Mouse (Mus musculus) brain, embryonic 14.5 days (tissue): ENCODE measurements around the gene Mroh7. TPM values are rescaled to one million over a fixed set of nuclear protein-coding genes. Genes with fewer than 3 reads are reported as not detected.
A peak's percentile ranks its signal among the peaks of the same experiment; 100 is the strongest.

Source experiments
- DNase-seq: peaks from one replicate; pipeline ENCODE4 v3.0.0-alpha.2; 2011; ENCODE audit warnings: low read depth
- CTCF ChIP-seq: fragments of 200-500 bp; IDR thresholded peaks from 2 replicates; pipeline ENCODE4 v1.5.1; 2012; ENCODE audit warnings: inconsistent platforms, mild to moderate bottlenecking, moderate library complexity, borderline replicate concordance; ENCODE audit not compliant: insufficient read depth, insufficient read length; ENCODE audit errors: extremely low read depth
- POLR2A ChIP-seq: fragments of 200-500 bp; IDR thresholded peaks from 2 replicates; pipeline ENCODE4 v1.6.1; 2012; ENCODE audit warnings: mild to moderate bottlenecking, inconsistent platforms, borderline replicate concordance; ENCODE audit not compliant: poor library complexity, insufficient read depth, insufficient read length, severe bottlenecking; ENCODE audit errors: extremely low read depth
- polyA plus RNA-seq: library from polyadenylated mRNA; depleted of rRNA; stranded (reverse); fragments of >200 nt; gene quantifications from 2 replicates; pipeline ENCODE4 v1.2.3, GENCODE M21; 2012

Mroh7 gene
- polyA plus RNA-seq, 1 experiment, result 1.8 TPM

GRCm38 (mm10) chr4:106713622-106714021 lies 17.1 kb downstream of the Mroh7 start:
- no peak for DNase-seq
- no peak for TF ChIP-seq POLR2A
- TF ChIP-seq CTCF, result no peak

DNA sequence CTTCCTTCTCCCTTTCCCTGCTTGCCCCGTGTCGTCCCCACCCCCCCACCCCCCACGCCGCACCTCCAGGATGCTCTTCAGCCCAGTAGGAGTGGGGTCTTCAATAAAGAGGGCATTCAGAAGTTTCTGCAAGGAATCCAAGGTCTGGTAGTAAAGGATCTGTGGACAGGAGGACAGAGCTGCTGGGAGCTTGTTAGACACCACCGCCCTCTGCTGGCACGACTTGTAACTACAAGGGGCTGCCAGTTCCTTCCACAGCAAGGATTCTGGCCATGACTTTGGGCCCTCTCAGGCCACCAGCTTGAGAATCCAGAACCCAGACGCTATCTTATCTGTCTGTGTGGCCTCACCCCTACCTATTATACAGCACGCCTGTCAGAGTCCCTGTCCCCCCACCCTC lies 22.3 kb downstream of the Mroh7 start:
- DNase-seq, result peak; percentile 84
- TF ChIP-seq CTCF, result peak; percentile 99
- TF ChIP-seq POLR2A, result no peak

GRCm38 (mm10) chr4:106707957-106708356 lies 22.8 kb downstream of the Mroh7 start:
- no peak for DNase-seq

GRCm38 (mm10) chr4:106705096-106705665 lies 25.5 kb downstream of the Mroh7 start:
- peak; percentile 65 for DNase-seq
- TF ChIP-seq POLR2A (no peak), CTCF (no peak)

More at GRCm38 (mm10) chr4:106707957-106708356, 22.8 kb downstream of the Mroh7 start:
- no peak for TF ChIP-seq CTCF
- no peak for TF ChIP-seq POLR2A

DNA sequence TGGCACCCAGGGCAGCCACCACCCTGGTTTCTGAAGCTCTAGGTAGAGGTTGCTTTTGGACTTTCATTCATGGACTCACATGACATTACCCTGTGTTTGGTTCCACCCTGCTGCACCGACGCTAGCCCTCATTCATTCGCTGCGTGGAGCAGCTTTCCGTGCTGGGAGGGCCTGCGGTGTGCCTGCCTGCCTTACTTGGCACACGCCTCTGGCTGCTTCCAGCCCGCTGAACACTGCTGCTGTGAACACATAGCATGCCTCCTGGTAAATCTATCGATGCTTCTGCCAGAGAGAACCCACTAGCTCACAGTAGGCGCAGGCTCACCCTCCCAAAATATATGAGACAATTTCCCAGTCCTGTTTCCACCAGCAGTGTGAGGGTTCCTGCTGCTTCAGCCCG lies 26.3 kb downstream of the Mroh7 start:
- DNase-seq, result peak; percentile 81

GRCm38 (mm10) chr4:106703956-106704355 lies 26.8 kb downstream of the Mroh7 start:
- TF ChIP-seq CTCF, result no peak
- no peak for TF ChIP-seq POLR2A
- DNase-seq, result peak; percentile 22

More for the DNA sequence above, 26.3 kb downstream of the Mroh7 start:
- TF ChIP-seq CTCF, result no peak
- no peak for TF ChIP-seq POLR2A

- DNase-seq, result peak; percentile 78
- TF ChIP-seq POLR2A (no peak), CTCF (no peak)
Observed at GRCm38 (mm10) chr4:106700798-106701197, 29.9 kb downstream of the Mroh7 start.

DNA sequence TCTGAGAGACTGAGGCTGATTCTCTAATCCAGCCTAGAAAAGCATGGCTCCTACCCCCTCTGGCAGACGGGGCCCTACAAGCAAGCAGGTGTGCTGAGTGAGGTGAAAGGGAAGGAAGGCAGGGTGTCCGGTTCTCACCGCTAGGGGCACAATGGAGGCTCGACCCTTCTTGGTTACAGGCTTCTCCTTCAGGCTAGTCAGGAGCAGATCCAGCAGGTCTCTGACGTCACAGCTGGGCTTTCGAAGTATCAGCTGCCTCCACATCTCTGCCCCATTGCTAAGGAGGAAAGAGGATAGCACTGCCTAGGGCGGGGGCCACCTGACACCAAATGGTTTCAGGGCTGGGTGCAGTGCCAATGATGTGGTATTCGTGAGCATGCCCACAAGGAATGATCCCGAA lies 30.7 kb downstream of the Mroh7 start:
- peak; percentile 57 for DNase-seq
- TF ChIP-seq POLR2A (no peak), CTCF (peak; percentile 74)

DNA sequence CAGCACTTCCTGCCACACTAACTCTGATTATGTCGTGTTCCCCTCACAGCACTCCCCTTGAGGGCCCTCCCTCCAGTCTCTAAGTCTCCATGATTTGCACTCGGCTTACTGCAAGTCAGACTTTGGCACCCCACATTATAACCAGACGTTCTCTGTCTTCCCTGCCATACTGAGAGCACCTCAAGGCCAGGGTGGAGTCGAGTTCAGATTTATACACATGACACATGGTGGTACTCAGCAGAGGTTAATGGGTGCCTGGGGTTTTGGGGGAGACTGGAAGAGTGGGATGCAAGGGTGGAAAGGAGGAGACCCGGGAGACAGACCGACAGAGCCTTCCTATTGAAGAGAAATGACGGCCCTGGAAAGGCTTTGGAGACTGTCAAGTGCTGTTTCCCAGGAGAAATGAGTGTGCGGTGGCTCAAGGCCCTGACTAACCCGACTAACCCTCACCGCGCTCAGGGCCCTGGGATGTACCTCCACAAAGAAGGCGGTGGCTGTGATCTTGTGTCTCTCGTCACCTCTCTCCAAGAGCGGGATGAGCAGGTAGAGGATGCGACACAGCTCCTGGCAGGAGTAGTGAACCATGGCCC lies 36.8 kb downstream of the Mroh7 start:
- TF ChIP-seq CTCF (no peak), POLR2A (no peak)
- no peak for DNase-seq

DNA sequence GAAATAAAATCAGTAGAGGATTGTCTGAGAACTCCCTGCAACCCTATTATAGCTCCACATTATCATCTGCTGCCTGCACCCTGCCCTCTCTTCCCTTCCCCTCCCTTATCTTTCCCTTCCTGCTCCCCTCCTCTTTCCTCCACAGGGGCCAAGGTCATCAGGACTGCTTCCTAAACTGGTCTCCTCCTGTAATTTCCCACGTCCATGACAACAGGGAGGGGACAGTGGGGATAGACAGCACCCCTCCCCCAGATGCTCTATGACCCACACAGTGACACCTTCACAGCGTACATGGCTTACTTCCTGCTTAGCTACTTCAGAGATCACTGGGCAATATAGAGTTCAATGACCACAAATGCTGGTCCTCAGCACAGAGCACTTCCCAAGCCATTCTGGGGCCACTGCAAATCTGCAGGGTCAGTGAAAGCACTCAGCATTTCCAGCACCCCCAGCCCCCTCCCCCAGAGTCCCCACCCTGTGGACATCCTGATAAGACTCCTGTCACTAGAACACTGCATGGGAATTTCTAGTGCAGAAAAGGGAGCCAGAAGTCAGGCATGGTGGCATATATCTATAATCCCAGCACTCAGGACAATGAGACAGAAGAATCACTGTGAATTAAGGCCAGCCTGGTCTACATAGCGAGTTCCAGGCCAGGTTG lies 42.0 kb downstream of the Mroh7 start:
- no peak for TF ChIP-seq CTCF
- TF ChIP-seq POLR2A, result no peak
- no peak for DNase-seq

DNA sequence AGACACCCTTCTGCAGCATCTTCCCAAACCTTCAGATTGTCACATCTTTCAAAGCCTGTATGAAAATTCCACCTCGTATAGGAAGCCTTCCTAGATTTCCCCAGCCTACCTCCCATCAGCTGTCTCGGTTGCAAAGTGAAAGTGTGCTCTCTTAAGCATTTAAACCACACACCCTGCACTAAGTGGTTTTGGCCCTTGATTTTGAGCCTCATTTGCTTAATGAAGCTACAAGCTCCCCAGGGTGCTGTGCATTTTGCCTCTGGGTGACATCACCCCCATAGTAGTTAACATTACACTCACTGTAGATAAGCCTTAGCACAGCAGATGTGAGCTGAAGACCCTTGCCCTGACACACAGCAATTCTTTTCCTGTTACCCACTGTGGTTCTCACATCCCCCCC lies 49.8 kb downstream of the Mroh7 start:
- TF ChIP-seq CTCF, result no peak
- TF ChIP-seq POLR2A, result no peak
- no peak for DNase-seq
